Mouse (Mus musculus) kidney, embryonic 16.5 days (tissue): ENCODE results near the gene Pdk4. TPM values are rescaled to one million over a fixed set of nuclear protein-coding genes. Genes with fewer than 3 reads are reported as not detected.
A peak's percentile ranks its signal among the peaks of the same experiment; 100 is the strongest.

Experiments used
- ATAC-seq: fragments of 200-750 bp; cut with Nextera tagmentation; 2 replicates; pipeline ENCODE4 v1.8.0; 2017; ENCODE audit warnings: moderate TSS enrichment; ENCODE audit not compliant: low FRiP score, low TSS enrichment
- H3K27ac ChIP-seq: fragments of 300-500 bp; sonication (generic); 2 replicates; pipeline ENCODE4 v1.5.1; 2014; ENCODE audit warnings: low read length
- H3K27me3 ChIP-seq: fragments of 300-500 bp; sonication (generic); 2 replicates; pipeline ENCODE4 v1.6.1; 2014; ENCODE audit warnings: low read length, control low read depth, mixed read lengths; ENCODE audit not compliant: insufficient read depth
- H3K36me3 ChIP-seq: fragments of 300-500 bp; sonication (generic); 2 replicates; pipeline ENCODE4 v1.6.1; 2014; ENCODE audit warnings: low read length, control low read depth, mixed read lengths; ENCODE audit not compliant: insufficient read depth
- H3K4me1 ChIP-seq: fragments of 300-500 bp; sonication (generic); 2 replicates; pipeline ENCODE4 v1.6.1; 2014; ENCODE audit warnings: low read length, control low read depth, mixed read lengths; ENCODE audit not compliant: insufficient read depth
- H3K4me2 ChIP-seq: fragments of 300-500 bp; sonication (generic); replicated peaks from 2 replicates; pipeline ENCODE4 v1.6.1; 2014; ENCODE audit warnings: low read depth, low read length
- H3K4me3 ChIP-seq: fragments of 300-500 bp; sonication (generic); 2 replicates; pipeline ENCODE4 v1.5.1; 2014; ENCODE audit warnings: mild to moderate bottlenecking, low read length
- H3K9ac ChIP-seq: fragments of 300-500 bp; sonication (generic); replicated peaks from 2 replicates; pipeline ENCODE4 v1.6.1; 2014; ENCODE audit warnings: low read length
- H3K9me3 ChIP-seq: fragments of 300-500 bp; sonication (generic); 2 replicates; pipeline ENCODE4 v1.6.1; 2016; ENCODE audit warnings: low read length, control low read depth
- WGBS: fragments of 180-500 bp; shearing (Covaris S2); extraction: QIAGEN DNeasy Blood & Tissue Kit; methylation state at CpG from one replicate; pipeline ENCODE4 v1.1.7; 2014; 5-methylcytosine and 5-hydroxymethylcytosine counted together
- polyA plus RNA-seq: library from polyadenylated mRNA; unstranded; fragments of >200 nt; fragmentation: Nextera tagmentation; extraction: Ambion mirVana; gene quantifications from 2 replicates; pipeline ENCODE4 v1.2.1, GENCODE M21; 2015

Gene Pdk4
- polyA plus RNA-seq, result 3.6 and 4.2 TPM in 2 replicates

DNA sequence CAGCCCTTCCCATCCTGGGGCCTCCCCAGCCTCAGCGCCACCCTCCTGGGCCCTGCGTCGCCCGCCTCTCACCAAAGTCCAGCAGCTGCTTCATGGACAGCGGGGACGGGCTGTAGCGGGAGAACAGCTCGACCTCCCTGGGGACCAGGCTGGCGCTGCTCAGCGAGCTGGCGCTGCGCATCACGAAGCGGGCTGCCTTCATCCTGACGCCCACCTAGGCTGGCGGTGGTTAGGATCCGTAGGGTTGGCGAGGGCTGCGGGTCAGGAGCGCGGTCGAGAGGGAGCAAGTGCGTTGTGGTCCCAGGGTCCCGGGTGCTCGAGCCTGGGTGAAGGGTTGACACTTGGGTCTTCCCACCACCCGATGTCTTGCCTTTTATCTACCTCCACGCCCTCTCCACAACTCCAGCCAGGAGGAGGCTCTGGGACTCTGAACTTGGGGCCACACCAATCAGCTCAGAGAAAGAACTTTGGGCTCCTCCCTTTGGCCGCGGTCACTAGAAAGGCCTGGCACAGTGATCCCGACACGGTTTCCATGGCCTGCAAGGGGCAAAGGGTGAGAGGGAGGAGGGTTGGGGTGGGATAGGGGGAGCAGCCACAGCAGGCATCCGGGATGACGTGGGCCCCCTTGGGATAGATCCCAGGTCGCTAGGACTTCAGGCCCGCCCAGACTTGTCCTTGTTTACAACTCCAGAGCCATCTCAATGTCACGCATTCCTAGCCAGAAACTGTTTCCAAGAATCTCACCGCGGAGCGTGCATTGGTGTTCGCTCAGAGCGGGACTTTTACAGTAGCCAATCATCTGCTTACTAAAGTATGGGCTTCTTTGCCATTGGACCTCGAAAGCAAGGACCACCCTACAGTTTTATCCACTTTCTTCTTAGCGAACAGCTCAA lies at the start of gene Pdk4:
Gene Pdk4, minus strand, starts transcription at position 349 of the 893 bp plus-strand sequence.
- peak within 1 kb of the TSS; percentile 59 for H3K4me3 ChIP-seq
- peak within 1 kb of the TSS; percentile 60 for H3K27ac ChIP-seq
- no peaks in the 10 kb centered on the region for H3K36me3 ChIP-seq
- peak; percentile 97 for ATAC-seq
- H3K9ac ChIP-seq, result peak within 1 kb of the TSS; percentile 67
- no peaks in the 10 kb centered on the region for H3K9me3 ChIP-seq
- H3K4me1 ChIP-seq, result peaks cover 5% of the 10 kb centered on the region; the same call in 1 of the 2 replicates
- H3K27me3 ChIP-seq, result no peaks in the 10 kb centered on the region
- H3K4me2 ChIP-seq, result peak within 1 kb of the TSS; percentile 95
- WGBS, result under 1% methylated on average over 43 of the region's 43 CpGs

DNA sequence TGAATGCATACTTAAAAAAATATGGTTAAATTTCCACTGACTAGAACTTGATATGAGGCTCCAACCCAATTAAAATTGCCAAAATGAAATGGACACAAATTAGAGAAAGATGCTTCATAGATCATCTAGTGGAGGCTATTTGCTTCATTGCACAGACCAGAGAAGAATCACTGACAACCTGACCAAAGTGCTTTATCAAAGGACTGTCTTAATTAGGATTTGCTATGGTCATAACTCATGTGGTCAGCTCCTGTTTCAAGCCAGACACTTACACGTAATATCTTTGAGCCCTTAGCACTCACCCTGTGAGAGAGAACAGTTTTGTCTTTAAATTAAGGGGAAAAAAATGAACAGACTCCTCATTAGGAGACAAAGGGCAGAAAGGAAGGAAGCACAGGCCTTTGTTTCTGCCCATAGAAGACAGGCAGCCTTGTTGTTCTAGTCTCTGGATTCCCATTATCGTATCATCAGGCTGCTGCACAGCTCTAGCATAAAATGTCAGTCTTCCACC lies 41.8 kb upstream of the Pdk4 start:
- Histone ChIP-seq H3K9me3 (0 out of 2 replicates have a peak, but pooled peaks cover 4% of the 10 kb centered on the region), H3K9ac (no peak overlapping the region), H3K27me3 (no peaks in the 10 kb centered on the region), H3K4me2 (no peak overlapping the region), H3K4me1 (no peaks in the 10 kb centered on the region), H3K4me3 (no peak overlapping the region), H3K27ac (no peak overlapping the region), H3K36me3 (no peaks in the 10 kb centered on the region)
- WGBS, result 32% methylated on average over 2 of the region's 2 CpGs
- peak; percentile 63; the same call in 1 of the 2 replicates for ATAC-seq

- ATAC-seq, result no peak
- Histone ChIP-seq H3K4me2 (no peak overlapping the region), H3K27me3 (no peaks in the 10 kb centered on the region), H3K4me3 (no peak overlapping the region), H3K27ac (no peak overlapping the region), H3K4me1 (no peaks in the 10 kb centered on the region), H3K9ac (no peak overlapping the region), H3K9me3 (no peaks in the 10 kb centered on the region), H3K36me3 (no peaks in the 10 kb centered on the region)
Measured at GRCm38 (mm10) chr6:5535754-5536153, 39.6 kb upstream of the Pdk4 start.

DNA sequence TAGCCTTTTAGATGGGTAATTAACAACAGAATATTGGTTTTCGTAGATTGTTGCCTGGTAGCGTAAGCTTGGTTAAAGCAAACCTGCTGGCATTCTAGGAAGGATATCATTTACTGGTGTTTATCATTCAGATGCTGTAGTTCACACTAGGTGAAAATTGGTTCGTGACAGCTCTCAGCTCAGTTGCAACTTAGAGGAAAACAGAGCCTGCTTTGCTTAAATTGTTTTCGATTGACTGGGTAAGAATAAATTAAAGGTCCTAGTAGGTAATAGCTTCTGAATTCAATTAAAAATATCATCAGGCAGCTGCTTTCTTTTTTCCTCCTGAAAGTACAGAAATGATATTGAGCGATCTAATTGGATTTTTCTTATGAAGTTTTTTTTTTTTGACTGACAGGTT lies 21.0 kb upstream of the Pdk4 start:
- H3K27me3 ChIP-seq, result no peaks in the 10 kb centered on the region
- WGBS, result 66% methylated on average over 5 of the region's 5 CpGs
- ATAC-seq, result no peak
- H3K27ac ChIP-seq, result no peak overlapping the region
- no peaks in the 10 kb centered on the region for H3K9me3 ChIP-seq
- no peaks in the 10 kb centered on the region for H3K36me3 ChIP-seq
- no peak overlapping the region for H3K9ac ChIP-seq
- no peak overlapping the region for H3K4me3 ChIP-seq
- H3K4me1 ChIP-seq, result no peaks in the 10 kb centered on the region
- no peak overlapping the region for H3K4me2 ChIP-seq

GRCm38 (mm10) chr6:5509757-5510156 lies 13.6 kb upstream of the Pdk4 start:
- H3K27ac ChIP-seq, result peak overlapping the region; percentile 82
- H3K4me3 ChIP-seq, result no peak overlapping the region
- no peak overlapping the region for H3K9ac ChIP-seq
- H3K9me3 ChIP-seq, result no peaks in the 10 kb centered on the region
- no peaks in the 10 kb centered on the region for H3K36me3 ChIP-seq
- no peaks in the 10 kb centered on the region for H3K27me3 ChIP-seq
- peak; percentile 99 for ATAC-seq
- peaks cover 20% of the 10 kb centered on the region for H3K4me1 ChIP-seq
- 4% methylated on average over 5 of the region's 5 CpGs for WGBS
- H3K4me2 ChIP-seq, result no peak overlapping the region

GRCm38 (mm10) chr6:5509303-5509702 lies 13.2 kb upstream of the Pdk4 start:
- peaks cover 20% of the 10 kb centered on the region for H3K4me1 ChIP-seq
- 12% methylated on average over 5 of the region's 5 CpGs for WGBS
- H3K4me2 ChIP-seq, result no peak overlapping the region

GRCm38 (mm10) chr6:5507821-5508220 lies 11.7 kb upstream of the Pdk4 start:
- 50% methylated on average over 5 of the region's 5 CpGs for WGBS
- no peaks in the 10 kb centered on the region for H3K36me3 ChIP-seq
- H3K27ac ChIP-seq, result no peak overlapping the region

More at GRCm38 (mm10) chr6:5509303-5509702, 13.2 kb upstream of the Pdk4 start:
- ATAC-seq, result peak; percentile 50; the same call in 1 of the 2 replicates
- Histone ChIP-seq H3K9ac (no peak overlapping the region), H3K27me3 (no peaks in the 10 kb centered on the region), H3K27ac (peak overlapping the region; percentile 82), H3K4me3 (no peak overlapping the region), H3K9me3 (no peaks in the 10 kb centered on the region), H3K36me3 (no peaks in the 10 kb centered on the region)

DNA sequence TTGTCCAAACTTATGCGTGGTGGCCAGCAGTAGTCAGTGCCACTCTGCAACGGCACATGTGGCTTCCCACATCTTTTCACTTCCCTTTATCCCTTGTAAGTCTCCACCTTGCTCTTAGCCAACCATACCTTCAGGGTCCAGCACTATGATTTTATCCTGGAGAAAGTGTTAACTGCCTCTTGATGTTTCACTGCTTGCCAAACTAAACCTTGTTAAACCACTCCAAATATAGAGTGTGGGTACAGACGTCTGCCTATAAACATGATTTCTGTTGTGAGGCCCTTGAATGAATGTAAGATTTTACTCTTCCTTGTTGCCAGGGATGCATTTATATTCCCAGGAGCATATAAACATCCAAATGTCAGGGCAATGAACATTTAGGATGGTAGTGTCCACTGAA lies 10.2 kb upstream of the Pdk4 start:
- no peak overlapping the region for H3K4me3 ChIP-seq
- ATAC-seq, result no peak
- no peaks in the 10 kb centered on the region for H3K9me3 ChIP-seq
- H3K9ac ChIP-seq, result no peak overlapping the region
- no peaks in the 10 kb centered on the region for H3K36me3 ChIP-seq
- peaks cover 20% of the 10 kb centered on the region for H3K4me1 ChIP-seq
- 93% methylated on average over 3 of the region's 3 CpGs for WGBS
- H3K27ac ChIP-seq, result no peak overlapping the region
- H3K4me2 ChIP-seq, result no peak overlapping the region
- H3K27me3 ChIP-seq, result no peaks in the 10 kb centered on the region

More at GRCm38 (mm10) chr6:5507821-5508220, 11.7 kb upstream of the Pdk4 start:
- Histone ChIP-seq H3K9me3 (no peaks in the 10 kb centered on the region), H3K27me3 (no peaks in the 10 kb centered on the region), H3K9ac (no peak overlapping the region), H3K4me1 (peaks cover 20% of the 10 kb centered on the region), H3K4me2 (no peak overlapping the region), H3K4me3 (no peak overlapping the region)
- no peak for ATAC-seq

GRCm38 (mm10) chr6:5502810-5503209 lies 6.7 kb upstream of the Pdk4 start:
- Histone ChIP-seq H3K9me3 (no peaks in the 10 kb centered on the region), H3K9ac (no peak overlapping the region), H3K27me3 (no peaks in the 10 kb centered on the region), H3K4me1 (no peaks in the 10 kb centered on the region), H3K4me3 (no peak overlapping the region), H3K4me2 (no peak overlapping the region), H3K27ac (no peak overlapping the region), H3K36me3 (no peaks in the 10 kb centered on the region)
- 91% methylated on average over 1 of the region's 1 CpGs for WGBS
- ATAC-seq, result no peak

DNA sequence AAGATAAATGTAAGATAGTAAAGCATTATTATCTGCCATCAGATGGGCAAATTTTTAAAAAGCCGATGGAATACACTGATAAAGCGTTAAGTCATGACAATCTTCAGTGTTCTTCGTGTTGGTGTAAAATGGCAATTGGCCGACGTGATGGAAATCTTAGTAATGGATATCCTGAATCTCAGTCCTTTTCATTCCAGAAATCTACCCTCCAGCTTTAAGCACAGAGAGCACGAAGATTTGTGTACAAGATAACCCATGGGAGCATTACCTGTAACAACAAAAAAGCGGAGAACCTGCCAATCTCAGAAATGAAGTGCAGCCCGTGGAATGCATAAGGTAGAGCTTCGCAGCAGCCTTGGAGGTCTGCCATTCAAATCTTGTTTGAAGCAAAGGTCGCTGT lies 5.4 kb upstream of the Pdk4 start:
- no peaks in the 10 kb centered on the region for H3K36me3 ChIP-seq
- no peak overlapping the region for H3K4me2 ChIP-seq
- H3K27me3 ChIP-seq, result no peaks in the 10 kb centered on the region
- H3K27ac ChIP-seq, result no peak overlapping the region
- H3K9ac ChIP-seq, result no peak overlapping the region
- no peaks in the 10 kb centered on the region for H3K9me3 ChIP-seq
- no peak overlapping the region for H3K4me3 ChIP-seq
- WGBS, result 85% methylated on average over 10 of the region's 10 CpGs
- no peak for ATAC-seq
- peaks cover 5% of the 10 kb centered on the region; the same call in 1 of the 2 replicates for H3K4me1 ChIP-seq
